Mouse (Mus musculus) ES-Bruce4 (cell line): ENCODE measurements around the gene Slfn5.
"Not testable (repeated sequence)": the region's sequence is repeated elsewhere in the genome, so short reads cannot be mapped to it uniquely, and the experiment has no call there.

ENCODE experiments used
- CTCF ChIP-seq: IDR thresholded peaks from one replicate; pipeline ENCODE4 v1.8.1; 2011; ENCODE audit warnings: low read depth, low read length
- EP300 ChIP-seq: IDR thresholded peaks from 2 replicates; pipeline ENCODE4 v1.6.1; 2011; ENCODE audit warnings: low read depth, low read length; ENCODE audit not compliant: insufficient read depth
- POLR2A ChIP-seq: IDR thresholded peaks from one replicate; pipeline ENCODE4 v1.8.1; 2011; ENCODE audit warnings: low read length; ENCODE audit not compliant: insufficient read depth

DNA sequence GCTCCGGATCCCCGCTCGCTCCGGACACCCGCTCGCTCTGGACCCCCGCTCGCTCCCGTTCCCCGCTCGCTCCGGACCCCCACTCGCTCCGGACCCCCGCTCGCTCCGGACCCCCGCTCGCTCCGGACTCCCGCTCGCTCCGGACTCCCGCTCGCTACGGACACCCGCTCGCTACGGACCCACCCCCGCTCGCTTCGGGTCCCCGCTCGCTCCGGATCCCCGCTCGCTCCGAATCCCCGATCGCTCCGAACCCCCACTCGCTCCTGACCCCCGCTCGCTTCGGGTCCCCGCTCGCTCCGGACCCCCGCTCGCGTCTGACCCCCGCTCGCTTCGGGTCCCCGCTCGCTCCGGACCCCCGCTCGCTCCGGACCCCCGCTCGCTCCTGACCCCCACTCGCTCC lies 20.0 kb upstream of the Slfn5 start:
- not testable (repeated sequence) for TF ChIP-seq EP300, POLR2A, CTCF
